Mouse (Mus musculus): ENCODE measurements around the gene Gm42688. TPM values are rescaled to one million over a fixed set of nuclear protein-coding genes. Genes with fewer than 3 reads are reported as not detected.

Gene Gm42688
- total RNA-seq, 1 experiment from 2014 or later: 2.6 TPM

Other genes with a start within 250 kb of the Gm42688 start
- not detected in 3 replicates for gene Sema4f, start 161.8 kb upstream of the Gm42688 start, total RNA-seq (2017)
- 1.8 TPM in 1 of 3 replicates, not detected in the others for gene M1ap, start 154.7 kb upstream of the Gm42688 start, total RNA-seq (2017)
- gene Dok1, start 68.1 kb upstream of the Gm42688 start, total RNA-seq (2017): 36.6 to 44.9 TPM (median 43.6 TPM) in 3 replicates
- gene Loxl3, start 67.4 kb upstream of the Gm42688 start, total RNA-seq (2017): 2.3 to 10.2 TPM (median 4.2 TPM) in 3 replicates
- 187 to 238 TPM (median 209 TPM) in 3 replicates for gene Aup1, start 47.1 kb upstream of the Gm42688 start, total RNA-seq (2017)
- 81.4 to 125 TPM (median 105 TPM) in 3 replicates for gene Htra2, start 46.3 kb upstream of the Gm42688 start, total RNA-seq (2017)
- gene Dqx1, start 43.8 kb upstream of the Gm42688 start, total RNA-seq (2017): 0.21 to 3.8 TPM (median 2.6 TPM) in 3 replicates
- not detected in 3 replicates for gene Tlx2, start 31.3 kb upstream of the Gm42688 start, total RNA-seq (2017)
- 2.0 to 13.5 TPM (median 6.9 TPM) in 3 replicates for gene Pcgf1, start 23.7 kb upstream of the Gm42688 start, total RNA-seq (2017)
- gene Lbx2, start 15.2 kb upstream of the Gm42688 start, total RNA-seq (2017): not detected in 3 replicates
- gene Ccdc142, start within 50 bp of the Gm42688 start, total RNA-seq (2017): 0.48 to 12.5 TPM (median 1.5 TPM) in 3 replicates
- gene Mrpl53, start 7.4 kb downstream of the Gm42688 start, total RNA-seq (2017): 4.4 to 38.2 TPM (median 19.3 TPM) in 3 replicates
- 24.8 to 42.1 TPM (median 28.8 TPM) in 3 replicates for gene Mogs, start 13.9 kb downstream of the Gm42688 start, total RNA-seq (2017)
- gene Wbp1, start 19.9 kb downstream of the Gm42688 start, total RNA-seq (2017): 45.0 to 60.1 TPM (median 53.4 TPM) in 3 replicates
- gene Ino80b, start 23.8 kb downstream of the Gm42688 start, total RNA-seq (2017): 25.0 to 53.9 TPM (median 41.3 TPM) in 3 replicates
- gene Rtkn, start 33.8 kb downstream of the Gm42688 start, total RNA-seq (2017): 0.96 to 2.7 TPM (median 1.0 TPM) in 3 replicates
- 0.11 to 0.29 TPM in 2 of 3 replicates, not detected in the other for gene Wdr54, start 54.8 kb downstream of the Gm42688 start, total RNA-seq (2017)
- gene 1700003E16Rik, start 54.8 kb downstream of the Gm42688 start, total RNA-seq (2017): 0.48 TPM in 1 of 3 replicates, not detected in the others
- gene Dctn1, start 64.3 kb downstream of the Gm42688 start, total RNA-seq (2017): 39.1 to 65.9 TPM (median 51.0 TPM) in 3 replicates
- gene Slc4a5, start 118.2 kb downstream of the Gm42688 start, total RNA-seq (2017): not detected in 3 replicates
- gene Mthfd2, start 224.3 kb downstream of the Gm42688 start, total RNA-seq (2017): 25.6 to 40.2 TPM (median 28.5 TPM) in 3 replicates
- 300 to 314 TPM (median 304 TPM) in 3 replicates for gene Mob1a, start 224.4 kb downstream of the Gm42688 start, total RNA-seq (2017)
- gene Bola3, start 247.5 kb downstream of the Gm42688 start, total RNA-seq (2017): 13.0 to 48.5 TPM (median 38.5 TPM) in 3 replicates